Mouse (Mus musculus) limb, embryonic 12.5 days (tissue): ENCODE measurements around the gene Nos3. TPM values are rescaled to one million over a fixed set of nuclear protein-coding genes. Genes with fewer than 3 reads are reported as not detected.

ENCODE experiments used
- ATAC-seq: fragments of 200-750 bp; cut with Nextera tagmentation; 2 replicates; pipeline ENCODE4 v1.8.0; 2017; ENCODE audit warnings: low read depth, moderate TSS enrichment; ENCODE audit not compliant: insufficient number of reproducible peaks, insufficient read depth, low FRiP score, low TSS enrichment
- H3K27ac ChIP-seq: fragments of 300-500 bp; sonication (generic); 2 replicates; pipeline ENCODE4 v1.5.1; 2016; ENCODE audit warnings: mild to moderate bottlenecking, moderate library complexity
- H3K27me3 ChIP-seq: fragments of 300-500 bp; sonication (generic); 2 replicates; pipeline ENCODE4 v1.6.1; 2016; ENCODE audit warnings: mild to moderate bottlenecking, moderate library complexity
- H3K36me3 ChIP-seq: fragments of 300-500 bp; sonication (generic); 2 replicates; pipeline ENCODE4 v1.6.1; 2016; ENCODE audit warnings: mild to moderate bottlenecking, moderate library complexity
- H3K4me1 ChIP-seq: fragments of 300-500 bp; sonication (generic); replicated peaks from 2 replicates; pipeline ENCODE4 v1.6.1; 2016
- H3K4me2 ChIP-seq: fragments of 300-500 bp; sonication (generic); 2 replicates; pipeline ENCODE4 v1.6.1; 2016; ENCODE audit warnings: mild to moderate bottlenecking, moderate library complexity
- H3K4me3 ChIP-seq: fragments of 300-500 bp; sonication (generic); replicated peaks from 2 replicates; pipeline ENCODE4 v1.5.1; 2016; ENCODE audit warnings: mild to moderate bottlenecking
- H3K9ac ChIP-seq: fragments of 300-500 bp; sonication (generic); replicated peaks from 2 replicates; pipeline ENCODE4 v1.6.1; 2016; ENCODE audit warnings: mild to moderate bottlenecking, moderate library complexity
- H3K9me3 ChIP-seq: fragments of 300-500 bp; sonication (generic); 2 replicates; pipeline ENCODE4 v1.6.1; 2016; ENCODE audit warnings: mild to moderate bottlenecking, moderate library complexity
- WGBS: fragments of 180-500 bp; shearing (Covaris S2); methylation state at CpG from one replicate; pipeline ENCODE4 v1.1.7; 2016; 5-methylcytosine and 5-hydroxymethylcytosine counted together
- polyA plus RNA-seq: library from polyadenylated mRNA; unstranded; fragments of >200 nt; fragmentation: Nextera tagmentation; extraction: Ambion mirVana; gene quantifications from 2 replicates; pipeline ENCODE4 v1.2.1, GENCODE M21; 2016

Nos3 gene
- polyA plus RNA-seq, 1 experiment from 2014 or later: 5.2 TPM

GRCm38 (mm10) chr5:24433993-24434392 is 69.4 kb downstream of the Nos3 start:
- no peaks in the 10 kb centered on the region for H3K9me3 ChIP-seq
- H3K27me3 ChIP-seq: no peaks in the 10 kb centered on the region
- peaks cover 95% of the 10 kb centered on the region for H3K36me3 ChIP-seq
- peaks cover 1% of the 10 kb centered on the region; the same call in 1 of the 2 replicates for H3K4me1 ChIP-seq
- 86% methylated on average over 8 of the region's 8 CpGs for WGBS
- no peak for ATAC-seq
- H3K4me2 ChIP-seq: no peak overlapping the region
- H3K9ac ChIP-seq: no peak overlapping the region
- no peak overlapping the region for H3K4me3 ChIP-seq
- H3K27ac ChIP-seq: no peak overlapping the region

Other genes with a start within 250 kb of the Nos3 start
- gene Nupl2, start 199.8 kb upstream of the Nos3 start, polyA plus RNA-seq: 20.8 and 22.7 TPM in 2 replicates
- 4.9 and 5.4 TPM in 2 replicates for gene Kcnh2, start 13.2 kb upstream of the Nos3 start, polyA plus RNA-seq
- gene Atg9b, start 27.3 kb downstream of the Nos3 start, polyA plus RNA-seq: 0.46 and 0.47 TPM in 2 replicates
- 41.6 and 42.9 TPM in 2 replicates for gene Abcb8, start 28.9 kb downstream of the Nos3 start, polyA plus RNA-seq
- gene Asic3, start 48.6 kb downstream of the Nos3 start, polyA plus RNA-seq: 1.2 and 1.7 TPM in 2 replicates
- gene Cdk5, start 58.7 kb downstream of the Nos3 start, polyA plus RNA-seq: 53.8 and 54.5 TPM in 2 replicates
- 47.1 and 50.2 TPM in 2 replicates for gene Slc4a2, start 59.0 kb downstream of the Nos3 start, polyA plus RNA-seq
- 105 TPM in 2 replicates for gene Fastk, start 80.5 kb downstream of the Nos3 start, polyA plus RNA-seq
- 21.0 and 21.8 TPM in 2 replicates for gene Tmub1, start 83.0 kb downstream of the Nos3 start, polyA plus RNA-seq
- 42.0 and 67.8 TPM in 2 replicates for gene Agap3, start 87.4 kb downstream of the Nos3 start, polyA plus RNA-seq
- gene Gbx1, start 162.4 kb downstream of the Nos3 start, polyA plus RNA-seq: 0.05 TPM in 1 of 2 replicates, not detected in the other
- gene Asb10, start 176.2 kb downstream of the Nos3 start, polyA plus RNA-seq: 0.72 and 1.1 TPM in 2 replicates
- gene 4931409K22Rik, start 192.0 kb downstream of the Nos3 start, polyA plus RNA-seq: 0.06 and 0.19 TPM in 2 replicates
- 131 and 134 TPM in 2 replicates for gene Abcf2, start 212.7 kb downstream of the Nos3 start, polyA plus RNA-seq
- 20.1 and 24.0 TPM in 2 replicates for gene Chpf2, start 221.9 kb downstream of the Nos3 start, polyA plus RNA-seq